Mouse (Mus musculus): Measurements from ENCODE around the gene St5.

St5 gene

DNA sequence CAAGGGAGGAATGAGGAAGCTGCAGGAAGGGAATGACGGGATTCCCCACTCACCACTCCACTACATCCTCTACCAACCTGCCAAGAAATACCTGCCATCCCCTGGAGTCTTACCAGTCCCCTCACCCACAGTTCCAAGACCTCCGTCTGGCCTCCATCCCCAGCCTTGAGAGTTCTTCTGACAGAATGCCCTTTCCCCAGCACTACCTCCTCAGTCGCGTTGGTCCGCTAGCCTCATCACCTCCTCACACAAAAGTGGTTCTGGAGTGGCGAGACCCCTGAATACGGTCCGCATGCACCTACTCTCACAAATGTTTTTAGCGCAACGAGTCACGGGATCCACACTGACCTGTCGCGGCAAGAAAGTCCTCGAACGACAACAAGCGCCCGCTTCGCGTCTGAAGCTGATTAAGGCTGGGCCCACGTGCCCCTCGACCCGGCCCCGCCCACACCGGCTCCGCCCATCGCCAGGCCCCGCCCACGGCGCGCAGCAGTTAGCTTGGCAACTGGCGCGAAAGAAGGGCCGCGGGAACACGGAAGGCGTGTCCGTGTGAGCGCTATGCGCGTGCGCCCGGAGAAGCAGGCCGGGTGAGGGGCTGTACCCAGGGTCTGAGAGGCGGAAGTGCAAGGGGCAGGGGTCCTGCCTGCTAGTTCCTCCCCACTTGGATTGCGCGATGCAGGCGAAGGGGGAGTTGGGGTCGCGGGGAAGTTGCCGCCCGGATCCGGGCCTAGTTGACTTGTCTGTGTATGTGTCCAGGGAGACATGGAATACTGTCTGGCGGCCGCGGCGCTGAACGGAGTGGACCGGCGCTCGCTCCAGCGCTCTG, at the start of gene St5, which contains the start of gene Akip1:
St5 (minus strand) TSS at position 416 of the 826 bp plus-strand sequence.
Akip1 (plus strand) TSS at position 501 of the 826 bp plus-strand sequence.
- ATAC-seq (ENCODE audit: insufficient number of reproducible peaks, low FRiP score, low TSS enrichment), result peak; percentile 74

DNA sequence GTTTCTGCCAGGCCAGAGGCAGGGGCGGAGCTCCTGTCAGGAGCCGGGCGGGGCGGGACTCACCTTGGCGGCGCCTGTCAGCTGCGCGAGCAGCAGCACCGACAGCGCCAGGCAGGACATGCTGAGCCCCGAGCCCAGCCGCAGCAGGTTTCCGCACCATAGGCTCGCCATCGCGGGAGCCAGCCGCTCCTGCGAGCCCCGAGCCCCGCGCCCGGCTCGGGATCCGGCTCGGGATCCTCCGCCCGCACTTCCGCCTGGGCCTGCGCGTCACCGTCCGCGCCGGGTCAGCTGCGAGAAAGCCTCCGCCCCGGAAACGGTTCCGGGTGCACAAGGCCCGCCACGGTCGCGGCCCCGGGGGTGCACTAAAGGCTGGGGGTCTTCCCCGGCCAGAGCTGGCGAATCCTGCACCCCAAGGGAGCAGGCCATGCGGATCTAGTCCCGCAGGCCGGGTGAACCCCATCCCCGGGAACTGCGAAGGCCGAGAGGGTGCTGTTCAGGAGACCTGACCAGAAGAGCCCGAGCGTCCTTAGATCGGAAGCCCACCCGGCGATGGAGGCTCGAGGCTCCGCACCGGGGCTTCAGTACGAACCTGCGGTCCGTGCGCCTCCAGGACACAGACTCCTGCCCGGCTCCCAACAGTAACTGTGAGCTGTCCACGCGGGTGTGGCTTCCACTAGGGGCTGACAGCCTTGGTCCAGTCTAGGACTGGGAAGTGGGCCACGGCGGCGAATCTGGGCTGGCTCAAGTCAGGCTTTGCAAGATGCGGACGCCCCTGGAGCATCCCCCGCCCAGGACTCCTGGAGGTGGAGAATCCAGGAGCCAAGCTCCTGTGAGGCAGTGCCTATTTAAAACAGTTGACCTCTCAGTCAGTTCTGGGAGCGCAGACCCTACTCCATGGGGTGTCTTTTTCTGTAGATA, 48.9 kb upstream of the St5 start, which contains the start of gene Tmem9b:
Tmem9b (minus strand) TSS at position 868 of the 918 bp plus-strand sequence.
- ATAC-seq (ENCODE audit: insufficient number of reproducible peaks, low FRiP score, low TSS enrichment), result peak; percentile 92

- no peak for ATAC-seq (ENCODE audit: insufficient number of reproducible peaks, low FRiP score, low TSS enrichment)
Measured at GRCm38 (mm10) chr7:109751427-109752007, 48.1 kb upstream of the St5 start.

GRCm38 (mm10) chr7:109747747-109748146, 44.3 kb upstream of the St5 start:
- ATAC-seq (ENCODE audit: insufficient number of reproducible peaks, low FRiP score, low TSS enrichment), result no peak

GRCm38 (mm10) chr7:109741703-109742102, 38.3 kb upstream of the St5 start:
- no peak for ATAC-seq (ENCODE audit: insufficient number of reproducible peaks, low FRiP score, low TSS enrichment)

DNA sequence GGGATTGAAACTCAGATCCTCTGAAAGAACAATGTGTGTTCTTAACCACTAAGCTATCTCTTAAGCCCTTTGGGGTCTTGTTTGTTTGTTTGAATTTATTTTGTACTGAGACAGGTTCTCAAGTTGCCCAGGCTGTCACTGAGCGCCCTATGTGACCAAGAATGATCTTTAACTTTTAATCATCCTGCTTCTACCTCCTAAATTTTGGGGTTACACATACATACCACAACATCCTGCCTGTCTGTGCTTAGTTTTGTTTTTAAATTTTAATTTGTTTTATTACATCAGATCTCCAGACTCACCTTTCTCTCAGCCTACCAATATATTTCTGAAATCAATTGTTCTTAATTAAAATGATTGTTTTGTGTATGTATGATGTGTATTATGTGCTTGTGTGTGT, 37.7 kb upstream of the St5 start:
- no peak for ATAC-seq (ENCODE audit: insufficient number of reproducible peaks, low FRiP score, low TSS enrichment)

DNA sequence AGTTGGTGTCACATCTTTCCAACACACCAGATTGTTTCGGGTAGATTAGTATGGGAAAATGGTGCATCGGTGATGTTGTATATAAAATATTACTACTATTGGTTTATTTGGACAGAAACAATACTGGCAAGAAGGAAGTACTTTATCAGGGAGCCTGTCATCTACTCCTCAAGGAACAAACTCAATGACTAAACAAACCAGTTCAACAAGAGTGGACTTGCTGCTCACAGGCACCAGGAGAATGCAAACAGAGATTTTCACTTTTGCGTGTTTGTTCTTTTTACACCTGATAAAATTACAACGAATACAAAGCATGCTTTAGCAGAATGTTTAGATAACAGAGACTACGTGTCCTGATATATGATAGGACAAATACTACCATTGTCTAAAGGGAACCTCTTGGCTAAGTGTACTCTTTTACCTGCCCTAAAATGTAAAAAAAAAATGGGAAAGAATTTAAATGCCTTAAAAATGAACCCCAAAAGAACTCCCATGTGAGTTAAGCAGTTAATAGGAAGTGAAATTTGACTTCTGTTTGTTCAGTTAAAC, 36.5 kb upstream of the St5 start:
- ATAC-seq (ENCODE audit: insufficient number of reproducible peaks, low FRiP score, low TSS enrichment), result no peak

DNA sequence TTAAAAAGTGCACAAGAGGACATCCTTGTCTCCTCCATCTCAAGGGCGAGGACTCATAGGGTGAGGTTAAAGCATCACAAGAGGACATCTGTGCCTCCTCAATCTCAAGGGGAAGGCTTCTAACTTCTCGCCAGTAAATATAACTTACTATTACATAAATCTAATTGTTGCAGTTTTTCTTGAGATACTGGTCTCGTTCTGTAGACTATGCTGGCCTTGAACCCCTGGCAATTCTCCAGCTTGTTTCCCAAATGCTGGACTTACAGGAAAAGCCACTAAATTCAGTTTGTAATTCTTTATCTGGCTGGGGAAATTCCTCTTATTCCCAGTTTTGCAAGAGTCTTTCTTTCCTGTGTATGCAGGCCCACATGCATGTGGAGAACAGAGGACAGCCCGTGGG, 31.4 kb upstream of the St5 start:
- no peak for ATAC-seq (ENCODE audit: insufficient number of reproducible peaks, low FRiP score, low TSS enrichment)

DNA sequence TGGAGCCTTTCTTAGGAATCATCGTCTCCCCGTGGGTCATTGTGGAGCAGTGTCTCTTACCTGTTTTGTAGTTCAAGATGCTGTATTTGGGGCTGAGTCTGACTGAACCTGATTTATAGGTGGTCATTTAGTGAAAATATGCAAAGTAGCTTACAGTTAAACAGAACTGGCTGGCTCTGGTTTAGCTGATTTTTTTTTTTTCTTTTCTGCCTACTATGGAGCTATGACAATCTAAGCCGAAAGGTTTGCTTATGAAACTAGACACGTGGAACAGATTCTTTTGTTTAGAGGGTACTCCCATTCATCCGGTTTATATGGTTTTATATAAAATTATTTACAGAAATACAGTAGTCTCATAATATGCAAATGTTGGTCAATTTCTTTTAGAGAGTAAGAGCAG, 28.2 kb upstream of the St5 start, which contains the start of gene Ascl3:
Ascl3 (minus strand) TSS at position 101 of the 400 bp plus-strand sequence.
- ATAC-seq (ENCODE audit: insufficient number of reproducible peaks, low FRiP score, low TSS enrichment), result no peak

DNA sequence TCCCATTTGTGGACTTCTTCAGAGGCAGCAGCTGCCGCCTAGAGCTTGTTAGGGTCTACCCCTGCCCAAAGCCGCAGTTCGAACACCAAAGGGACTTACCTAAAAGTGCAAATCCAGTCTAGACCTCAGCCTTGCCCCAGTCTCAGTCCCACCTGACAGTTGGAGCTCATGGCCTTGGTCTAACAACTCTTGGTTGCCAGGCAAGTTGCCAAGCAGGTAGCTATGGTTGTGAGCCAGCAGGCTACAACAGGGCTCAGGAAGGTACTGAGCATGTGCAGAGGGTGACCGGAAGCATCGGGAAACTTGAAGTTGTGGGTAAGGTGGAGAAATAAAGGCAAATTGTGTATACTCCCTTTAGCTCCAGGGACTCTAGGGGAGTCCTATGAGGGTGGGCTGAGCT, 20.3 kb upstream of the St5 start, which contains the start of gene BC051019:
BC051019 (minus strand) TSS at position 154 of the 400 bp plus-strand sequence.
- ATAC-seq (ENCODE audit: insufficient number of reproducible peaks, low FRiP score, low TSS enrichment), result no peak

DNA sequence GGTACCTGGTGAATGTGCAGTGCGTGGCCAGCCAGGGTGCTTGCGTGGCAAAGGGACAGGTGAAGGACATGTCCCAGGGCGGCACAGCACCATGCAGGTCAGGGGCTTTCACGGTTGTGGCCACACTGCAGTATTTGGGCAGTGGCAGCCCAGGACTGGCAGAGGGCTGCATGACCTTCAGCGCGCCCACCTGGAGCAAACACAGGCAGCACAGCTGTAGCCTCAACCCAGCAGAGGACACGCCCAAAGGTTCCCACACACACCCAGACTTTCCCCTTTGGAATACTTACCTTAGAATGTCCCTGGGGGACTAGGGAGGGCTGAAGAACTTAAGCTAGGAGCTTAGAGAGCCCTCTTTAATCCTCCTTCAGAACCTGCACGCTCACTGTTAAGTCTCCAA, 19.7 kb upstream of the St5 start:
- ATAC-seq (ENCODE audit: insufficient number of reproducible peaks, low FRiP score, low TSS enrichment), result no peak

DNA sequence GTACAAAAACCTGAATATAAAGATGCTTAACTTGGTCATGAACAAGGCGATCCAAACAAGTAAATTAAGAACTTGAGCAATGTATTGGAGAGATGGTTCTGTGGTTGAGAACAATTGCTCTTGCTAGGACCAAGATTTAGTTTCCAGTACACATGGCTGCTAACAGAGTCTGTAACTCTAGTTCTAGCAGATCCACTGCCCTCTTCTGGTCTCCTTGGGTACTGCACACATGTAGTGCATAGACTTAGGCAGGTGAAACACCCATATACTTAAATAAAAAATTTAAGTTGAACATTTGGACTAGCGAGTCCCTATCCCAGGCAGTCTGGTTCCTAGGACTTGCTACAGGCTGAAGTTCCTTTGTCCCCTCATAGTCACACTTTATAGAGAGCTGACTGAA, 19.2 kb upstream of the St5 start:
- no peak for ATAC-seq (ENCODE audit: insufficient number of reproducible peaks, low FRiP score, low TSS enrichment)

DNA sequence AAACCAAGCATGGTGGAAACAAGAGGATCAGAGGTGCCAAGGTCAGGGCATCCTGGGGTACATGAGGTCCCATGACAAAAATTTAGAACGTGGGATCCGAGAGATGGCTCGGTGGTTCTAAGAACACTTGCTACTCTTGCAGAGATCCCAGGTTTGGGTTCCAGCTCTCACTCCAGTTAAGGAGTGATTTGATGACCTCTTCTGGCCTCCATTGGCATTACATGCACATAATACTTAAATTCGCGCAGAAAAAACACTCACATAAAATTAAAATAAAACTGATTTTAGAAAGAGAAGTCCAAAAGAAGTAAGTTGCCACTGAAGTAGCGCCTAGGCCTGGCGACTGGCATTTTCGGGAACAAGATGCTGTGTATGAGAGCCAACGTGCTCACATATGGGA, 15.9 kb upstream of the St5 start:
- no peak for ATAC-seq (ENCODE audit: insufficient number of reproducible peaks, low FRiP score, low TSS enrichment)

- ATAC-seq (ENCODE audit: insufficient number of reproducible peaks, low FRiP score, low TSS enrichment), result no peak
Measured at GRCm38 (mm10) chr7:109713434-109713982, 10.1 kb upstream of the St5 start.

GRCm38 (mm10) chr7:109712198-109712597, 8.8 kb upstream of the St5 start:
- ATAC-seq (ENCODE audit: insufficient number of reproducible peaks, low FRiP score, low TSS enrichment), result no peak

DNA sequence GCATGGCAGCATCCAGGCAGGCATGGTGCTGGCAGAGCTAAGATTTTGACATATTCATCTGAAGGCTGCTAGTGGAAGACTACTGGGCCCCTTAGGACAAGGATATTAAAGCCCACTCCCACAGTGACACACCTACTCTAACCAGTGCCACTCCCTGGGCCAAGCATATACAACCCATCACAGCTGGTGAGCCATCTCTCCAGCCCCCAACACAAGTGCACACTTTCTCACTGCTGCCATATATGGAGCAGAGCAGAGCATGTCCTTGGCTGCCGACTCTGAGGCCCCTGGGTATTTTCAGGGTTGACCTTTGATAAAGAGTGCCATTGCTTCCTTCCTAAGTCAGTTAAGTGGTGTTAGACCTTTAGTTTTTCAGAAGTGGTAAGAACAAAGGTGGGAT, 6.7 kb upstream of the St5 start:
- no peak for ATAC-seq (ENCODE audit: insufficient number of reproducible peaks, low FRiP score, low TSS enrichment)

GRCm38 (mm10) chr7:109708961-109709382, 5.6 kb upstream of the St5 start:
- ATAC-seq (ENCODE audit: insufficient number of reproducible peaks, low FRiP score, low TSS enrichment), result no peak

GRCm38 (mm10) chr7:109707023-109707785, 3.8 kb upstream of the St5 start:
- ATAC-seq (ENCODE audit: insufficient number of reproducible peaks, low FRiP score, low TSS enrichment), result peak; percentile 69

GRCm38 (mm10) chr7:109704461-109704860, 1.1 kb upstream of the St5 start:
- no peak for ATAC-seq (ENCODE audit: insufficient number of reproducible peaks, low FRiP score, low TSS enrichment)
